Comparison of ENCODE assay signal across 9 mouse cellular contexts in the genomic region with DNA sequence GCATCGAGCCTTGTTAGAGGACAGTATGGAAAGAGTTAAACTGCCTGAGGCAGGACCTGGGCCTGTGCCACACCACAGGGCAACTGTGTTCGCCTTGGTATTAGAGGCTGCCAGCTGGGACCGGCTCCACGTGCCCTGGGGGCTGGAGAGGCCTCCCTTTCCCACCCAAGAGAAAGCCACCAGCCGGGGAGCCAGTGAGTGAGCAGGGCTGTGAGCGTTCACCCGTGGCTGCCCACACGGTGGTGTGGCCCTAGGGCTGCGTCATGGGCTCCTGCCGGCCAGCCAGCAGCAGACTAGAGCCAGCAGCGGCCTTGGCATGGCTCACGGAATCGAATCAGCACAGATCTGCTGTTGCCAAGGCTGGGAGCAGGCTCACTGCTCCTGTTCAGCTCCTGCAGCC. TPM values are rescaled to one million over a fixed set of nuclear protein-coding genes. Genes with fewer than 3 reads are reported as not detected.
DNase-seq lines count a peak whose midpoint lies in the region; ATAC-seq lines count a peak whose summit lies in the region.
"Had no signal": no experiment of that assay in that cellular context is flagged by ENCODE, and none has a peak within 500 bp of the region (broad histone marks: within the 10 kb centered on the region; RNA-seq: fewer than 3 reads in every experiment).

No protein-coding gene starts in this region.

- no peaks in the 10 kb centered on the region for H3K27me3 ChIP-seq in neural tube, embryonic 13.5 days
- 0 out of 2 replicates have a peak, but pooled peaks cover 4% of the 10 kb centered on the region for H3K27me3 ChIP-seq in forebrain, embryonic 13.5 days
- H3K27me3 ChIP-seq in hindbrain, embryonic 16.5 days (replicated peaks; ENCODE audit: control insufficient read depth, insufficient read depth, low read length) = no peaks in the 10 kb centered on the region

- no peak for DNase-seq in neural tube, embryonic 10.5 days (ENCODE audit: extremely low spot score, low spot score)
- DNase-seq in adrenal gland, postnatal 4 days (ENCODE audit: low spot score in 2 of 2) = peak; percentile 48 to 51
- peak; percentile 84 for DNase-seq in skeletal muscle tissue, adult 2 months (ENCODE audit: low read depth, low spot score)
- no peak for DNase-seq in embryo, embryonic 9.5 days (ENCODE audit: extremely low spot score)
- no peak for DNase-seq in B cell, adult 2 months

- H3K9ac ChIP-seq in neural tube, embryonic 13.5 days = peak overlapping the region; percentile 45
- peak overlapping the region; percentile 17; the same call in 1 of the 2 replicates for H3K9ac ChIP-seq in forebrain, embryonic 13.5 days
- no peak overlapping the region for H3K9ac ChIP-seq in hindbrain, embryonic 16.5 days (ENCODE audit: low read depth, low read length)
- H3K9ac ChIP-seq: liver, embryonic 14.5 days had no signal

- peaks cover 70% of the 10 kb centered on the region for H3K4me1 ChIP-seq in neural tube, embryonic 13.5 days (replicated peaks)
- H3K4me1 ChIP-seq in forebrain, embryonic 13.5 days = peaks cover 68% of the 10 kb centered on the region
- peaks cover 28% of the 10 kb centered on the region for H3K4me1 ChIP-seq in hindbrain, embryonic 16.5 days (ENCODE audit: control insufficient read depth, insufficient read depth, low read depth, low read length)

- no peaks in the 10 kb centered on the region for H3K36me3 ChIP-seq in neural tube, embryonic 13.5 days
- no peaks in the 10 kb centered on the region for H3K36me3 ChIP-seq in forebrain, embryonic 13.5 days (ENCODE audit: poor library complexity, severe bottlenecking)
- no peaks in the 10 kb centered on the region for H3K36me3 ChIP-seq in hindbrain, embryonic 16.5 days (ENCODE audit: control insufficient read depth, insufficient read depth, low read length)

- H3K4me3 ChIP-seq in neural tube, embryonic 13.5 days = no peak overlapping the region
- H3K4me3 ChIP-seq in forebrain, embryonic 13.5 days = no peak overlapping the region
- no peak overlapping the region for H3K4me3 ChIP-seq in hindbrain, embryonic 16.5 days (ENCODE audit: low read length)

- no peaks in the 10 kb centered on the region for H3K9me3 ChIP-seq in neural tube, embryonic 13.5 days
- H3K9me3 ChIP-seq in forebrain, embryonic 13.5 days (replicated peaks) = no peaks in the 10 kb centered on the region
- no peaks in the 10 kb centered on the region for H3K9me3 ChIP-seq in hindbrain, embryonic 16.5 days (ENCODE audit: control insufficient read depth, low read length)

- H3K27ac ChIP-seq in neural tube, embryonic 13.5 days (replicated peaks) = peak overlapping the region; percentile 54
- H3K27ac ChIP-seq in forebrain, embryonic 13.5 days = peak overlapping the region; percentile 27; the same call in 1 of the 2 replicates
- peak overlapping the region; percentile 44; the same call in 1 of the 2 replicates for H3K27ac ChIP-seq in hindbrain, embryonic 16.5 days (ENCODE audit: low read depth, low read length)
- H3K27ac ChIP-seq: liver, embryonic 14.5 days had no signal

- 36% methylated on average over 13 of the region's 13 CpGs for WGBS in neural tube, embryonic 13.5 days
- WGBS in forebrain, embryonic 13.5 days = 52% methylated on average over 13 of the region's 13 CpGs
- 41% methylated on average over 13 of the region's 13 CpGs for WGBS in hindbrain, embryonic 16.5 days

- H3K4me2 ChIP-seq in neural tube, embryonic 13.5 days = no peak overlapping the region
- H3K4me2 ChIP-seq in forebrain, embryonic 13.5 days = no peak overlapping the region
- H3K4me2 ChIP-seq in hindbrain, embryonic 16.5 days (ENCODE audit: low read length) = no peak overlapping the region

- ATAC-seq in neural tube, embryonic 13.5 days (ENCODE audit: low read depth) = peak; percentile 40
- ATAC-seq in forebrain, embryonic 13.5 days = peak; percentile 28
- peak; percentile 78 for ATAC-seq in hindbrain, embryonic 16.5 days

RNA-seq across cellular contexts. Expression of gene Gse1, which starts 42.2 kb away (rescaled TPM):
- polyA plus RNA-seq in neural tube, embryonic 13.5 days (2015; fragmentation: Nextera tagmentation; extraction: Ambion mirVana) = 17.0 and 17.1 TPM in 2 replicates
- total RNA-seq in adrenal gland, postnatal 4 days (2021) = 10 to 100 TPM; 58.1 to 60.7 TPM
- polyA plus RNA-seq in forebrain, embryonic 13.5 days (2015; fragmentation: Nextera tagmentation; extraction: Ambion mirVana) = 24.0 and 24.9 TPM in 2 replicates
- 10.7 and 14.8 TPM in 2 replicates for polyA plus RNA-seq in hindbrain, embryonic 16.5 days (2015; fragmentation: Nextera tagmentation; extraction: Ambion mirVana)

Comparison
In these comparisons a context has a peak if more than half of its experiments do, and no peak if none do; other contexts are left out.
1. ATAC-seq: peak in every context shown above with its lines; median percentile 78 in hindbrain, embryonic 16.5 days; 40 in neural tube, embryonic 13.5 days; 28 in forebrain, embryonic 13.5 days.
2. DNase-seq: peak in adrenal gland, postnatal 4 days (2 of 2) and skeletal muscle tissue, adult 2 months (single experiment); none in neural tube, embryonic 10.5 days (single experiment), embryo, embryonic 9.5 days (single experiment) and B cell, adult 2 months (0 of 2).
3. Peak in every context shown above with its lines, with median percentiles within 50 percentile points of each other: H3K27ac ChIP-seq.